Mouse (Mus musculus) intestine, embryonic 15.5 days (tissue): ENCODE data around the gene Trappc2l. TPM values are rescaled to one million over a fixed set of nuclear protein-coding genes. Genes with fewer than 3 reads are reported as not detected.
"Not testable (repeated sequence)": the region's sequence is repeated elsewhere in the genome, so short reads cannot be mapped to it uniquely, and the experiment has no call there.

Experiments used
- ATAC-seq: fragments of 200-750 bp; cut with Nextera tagmentation; 2 replicates; pipeline ENCODE4 v1.8.0; 2017; ENCODE audit warnings: moderate TSS enrichment, moderate library complexity
- H3K27ac ChIP-seq: fragments of 300-500 bp; sonication (generic); 2 replicates; pipeline ENCODE4 v1.5.1; 2015; ENCODE audit warnings: mild to moderate bottlenecking, inconsistent platforms
- H3K27me3 ChIP-seq: fragments of 300-500 bp; sonication (generic); replicated peaks from 2 replicates; pipeline ENCODE4 v1.6.1; 2015; ENCODE audit warnings: inconsistent platforms
- H3K36me3 ChIP-seq: fragments of 300-500 bp; sonication (generic); 2 replicates; pipeline ENCODE4 v1.6.1; 2015; ENCODE audit warnings: inconsistent platforms
- H3K4me1 ChIP-seq: fragments of 300-500 bp; sonication (generic); replicated peaks from 2 replicates; pipeline ENCODE4 v1.6.1; 2015; ENCODE audit warnings: inconsistent platforms
- H3K4me2 ChIP-seq: fragments of 300-500 bp; sonication (generic); replicated peaks from 2 replicates; pipeline ENCODE4 v1.6.1; 2015; ENCODE audit warnings: mild to moderate bottlenecking, inconsistent platforms
- H3K4me3 ChIP-seq: fragments of 300-500 bp; sonication (generic); replicated peaks from 2 replicates; pipeline ENCODE4 v1.5.1; 2015; ENCODE audit warnings: inconsistent platforms
- H3K9ac ChIP-seq: fragments of 300-500 bp; sonication (generic); 2 replicates; pipeline ENCODE4 v1.6.1; 2015; ENCODE audit warnings: inconsistent platforms
- H3K9me3 ChIP-seq: fragments of 300-500 bp; sonication (generic); 2 replicates; pipeline ENCODE4 v1.6.1; 2016; ENCODE audit warnings: inconsistent platforms
- WGBS: fragments of 180-500 bp; shearing (Covaris S2); methylation state at CpG from one replicate; pipeline ENCODE4 v1.1.7; 2015; 5-methylcytosine and 5-hydroxymethylcytosine counted together
- polyA plus RNA-seq: library from polyadenylated mRNA; unstranded; fragments of >200 nt; fragmentation: Nextera tagmentation; extraction: Ambion mirVana; gene quantifications from 2 replicates; pipeline ENCODE4 v1.2.1, GENCODE M21; 2015

The Trappc2l gene
- polyA plus RNA-seq, 1 experiment from 2014 or later: 58.0 TPM

DNA sequence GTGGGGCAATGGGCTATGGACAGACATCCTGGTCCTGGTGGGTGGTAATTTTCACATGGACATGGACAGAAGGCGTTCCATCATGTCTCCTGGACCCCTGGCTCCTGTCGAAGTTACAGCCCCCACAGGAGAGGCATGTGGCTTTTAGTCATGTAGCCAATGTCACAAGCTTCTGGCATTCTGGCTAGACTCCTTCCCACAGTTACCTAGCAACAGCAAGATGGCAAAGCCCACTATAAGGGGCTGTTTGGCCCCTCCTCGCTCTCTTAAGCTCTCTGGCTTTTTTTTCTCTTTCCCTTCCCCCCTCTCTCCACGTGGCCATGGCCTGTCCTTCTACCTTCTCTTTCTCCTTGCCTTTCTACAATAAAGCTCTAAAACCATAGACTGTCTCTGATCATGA is 38.3 kb upstream of the Trappc2l start:
- H3K36me3 ChIP-seq: peaks cover 31% of the 10 kb centered on the region
- H3K4me1 ChIP-seq: peaks cover 42% of the 10 kb centered on the region
- not testable (repeated sequence) for H3K9me3 ChIP-seq, H3K4me3 ChIP-seq, H3K9ac ChIP-seq, ATAC-seq, H3K4me2 ChIP-seq, H3K27me3 ChIP-seq
- H3K27ac ChIP-seq: peak overlapping the region; percentile 24; the same call in 1 of the 2 replicates
- 34% methylated on average over 4 of the region's 4 CpGs for WGBS

DNA sequence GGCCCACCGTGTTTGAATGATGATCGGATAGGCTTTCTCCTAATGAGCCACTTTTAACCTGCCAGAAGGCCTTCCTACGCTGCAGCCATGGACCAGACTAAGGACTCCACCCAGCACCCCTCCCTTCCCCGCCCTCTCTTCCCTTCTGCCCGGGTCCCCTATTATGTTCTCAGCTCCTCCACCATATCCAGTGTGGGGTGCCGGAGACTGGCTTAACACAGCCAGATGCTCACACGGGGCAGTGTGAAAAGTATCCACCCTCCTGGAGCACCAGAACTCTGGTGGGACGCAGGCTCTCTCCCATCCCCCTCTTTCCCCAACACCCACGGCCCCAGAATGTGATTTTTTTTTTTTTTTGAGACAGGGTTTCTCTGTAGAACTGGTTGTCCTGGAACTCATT is 37.9 kb upstream of the Trappc2l start:
- H3K36me3 ChIP-seq: peaks cover 31% of the 10 kb centered on the region
- ATAC-seq: no peak
- H3K4me1 ChIP-seq: peaks cover 42% of the 10 kb centered on the region
- H3K9ac ChIP-seq: no peak overlapping the region
- WGBS: 59% methylated on average over 9 of the region's 9 CpGs
- no peak overlapping the region for H3K4me2 ChIP-seq
- H3K9me3 ChIP-seq: no peaks in the 10 kb centered on the region
- peak overlapping the region; percentile 24 for H3K27ac ChIP-seq
- no peak overlapping the region for H3K4me3 ChIP-seq
- H3K27me3 ChIP-seq: no peaks in the 10 kb centered on the region

DNA sequence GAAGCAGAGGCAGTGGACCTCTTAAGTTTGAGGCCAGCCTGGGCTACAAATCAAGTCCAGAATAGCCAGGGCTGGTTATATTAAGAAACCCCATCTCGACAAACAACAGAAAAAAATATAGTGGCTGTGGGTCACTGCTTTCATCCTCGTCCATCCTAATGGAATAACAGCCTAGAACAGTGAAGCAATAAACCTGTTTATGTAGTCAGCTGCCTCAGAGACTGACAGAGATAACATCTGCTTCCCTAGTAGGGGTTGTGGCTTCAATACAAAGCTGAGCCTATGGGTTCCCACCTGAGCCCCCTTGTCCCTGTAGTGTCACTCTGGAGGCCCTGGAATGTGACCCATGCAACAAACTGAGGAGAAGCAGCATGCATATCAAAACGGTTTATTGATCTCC is 37.2 kb upstream of the Trappc2l start:
- no peak; the same call in 1 of the 2 replicates for ATAC-seq
- Histone ChIP-seq H3K27ac (peak overlapping the region; percentile 85; the same call in 1 of the 2 replicates), H3K36me3 (peaks cover 31% of the 10 kb centered on the region), H3K4me3 (no peak overlapping the region), H3K9me3 (no peaks in the 10 kb centered on the region), H3K9ac (no peak overlapping the region), H3K27me3 (no peaks in the 10 kb centered on the region), H3K4me2 (peak overlapping the region; percentile 81; the same call in 1 of the 2 replicates), H3K4me1 (peaks cover 38% of the 10 kb centered on the region)
- 27% methylated on average over 3 of the region's 3 CpGs for WGBS

- Histone ChIP-seq H3K27me3 (no peaks in the 10 kb centered on the region), H3K4me3 (peak overlapping the region; percentile 77), H3K36me3 (peaks cover 30% of the 10 kb centered on the region), H3K4me1 (peaks cover 37% of the 10 kb centered on the region), H3K4me2 (peak overlapping the region; percentile 81), H3K9me3 (no peaks in the 10 kb centered on the region), H3K27ac (peak overlapping the region; percentile 85), H3K9ac (peak overlapping the region; percentile 83; the same call in 1 of the 2 replicates)
- WGBS: 24% methylated on average over 10 of the region's 10 CpGs
- peak; percentile 68 for ATAC-seq
Measured at GRCm38 (mm10) chr8:122574667-122575251, 36.7 kb upstream of the Trappc2l start.

- H3K9ac ChIP-seq: peak overlapping the region; percentile 83
- peaks cover 37% of the 10 kb centered on the region for H3K4me1 ChIP-seq
- no peak for ATAC-seq
- no peaks in the 10 kb centered on the region for H3K9me3 ChIP-seq
- 50% methylated on average over 8 of the region's 8 CpGs for WGBS
- peak overlapping the region; percentile 81 for H3K4me2 ChIP-seq
- peak overlapping the region; percentile 77 for H3K4me3 ChIP-seq
- H3K27ac ChIP-seq: peak overlapping the region; percentile 85
- peaks cover 24% of the 10 kb centered on the region for H3K36me3 ChIP-seq
- H3K27me3 ChIP-seq: no peaks in the 10 kb centered on the region
Measured at GRCm38 (mm10) chr8:122575286-122575685, 36.2 kb upstream of the Trappc2l start.

- Histone ChIP-seq H3K27ac (peak overlapping the region; percentile 85), H3K9ac (peak overlapping the region; percentile 83), H3K36me3 (peaks cover 17% of the 10 kb centered on the region), H3K27me3 (no peaks in the 10 kb centered on the region), H3K4me3 (peak overlapping the region; percentile 77), H3K4me1 (peaks cover 37% of the 10 kb centered on the region), H3K4me2 (peak overlapping the region; percentile 81), H3K9me3 (no peaks in the 10 kb centered on the region)
- WGBS: 11% methylated on average over 21 of the region's 21 CpGs
- peak; percentile 16 for ATAC-seq
Measured at GRCm38 (mm10) chr8:122575735-122576647, 35.4 kb upstream of the Trappc2l start.

- H3K4me2 ChIP-seq: peak within 1 kb of the TSS; percentile 81
- peak; percentile 90 for ATAC-seq
- peaks cover 37% of the 10 kb centered on the region for H3K4me1 ChIP-seq
- H3K27ac ChIP-seq: peak within 1 kb of the TSS; percentile 85
- H3K9ac ChIP-seq: peak within 1 kb of the TSS; percentile 83
- peak within 1 kb of the TSS; percentile 77 for H3K4me3 ChIP-seq
- H3K36me3 ChIP-seq: peaks cover 11% of the 10 kb centered on the region
- H3K9me3 ChIP-seq: no peaks in the 10 kb centered on the region
- 0% methylated on average over 39 of the region's 39 CpGs for WGBS
- no peaks in the 10 kb centered on the region for H3K27me3 ChIP-seq
Measured at GRCm38 (mm10) chr8:122576648-122577022, 34.8 kb upstream of the Trappc2l start, which contains the start of gene Aprt. Gene Aprt (minus strand): TSS chr8:122576909.

DNA sequence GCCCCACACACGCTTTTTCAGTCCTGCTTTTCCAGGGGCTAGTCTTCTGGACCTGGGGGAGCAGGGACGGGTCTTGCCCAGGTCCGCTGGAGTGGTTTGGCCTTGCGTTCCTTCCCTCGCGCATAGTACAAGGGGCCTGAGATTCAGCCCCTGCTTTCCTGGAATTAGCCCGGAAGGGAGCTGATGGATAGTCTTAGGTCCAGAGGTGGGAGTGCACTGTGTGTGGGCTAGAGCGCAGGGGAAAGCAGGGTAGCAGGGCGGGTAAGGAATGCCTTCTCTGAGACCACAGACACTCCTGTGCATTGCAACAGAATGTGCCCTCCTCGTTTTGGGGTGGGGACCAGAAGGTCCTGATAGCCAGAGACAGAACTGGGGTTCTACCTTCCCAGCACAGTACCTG is 34.3 kb upstream of the Trappc2l start:
- H3K4me2 ChIP-seq: peak overlapping the region; percentile 81
- H3K36me3 ChIP-seq: peaks cover 6% of the 10 kb centered on the region
- peak overlapping the region; percentile 5; the same call in 1 of the 2 replicates for H3K9ac ChIP-seq
- peak overlapping the region; percentile 77 for H3K4me3 ChIP-seq
- H3K27me3 ChIP-seq: no peaks in the 10 kb centered on the region
- H3K4me1 ChIP-seq: peaks cover 37% of the 10 kb centered on the region
- peak overlapping the region; percentile 85 for H3K27ac ChIP-seq
- WGBS: 28% methylated on average over 10 of the region's 10 CpGs
- peak; percentile 8 for ATAC-seq
- no peaks in the 10 kb centered on the region for H3K9me3 ChIP-seq

DNA sequence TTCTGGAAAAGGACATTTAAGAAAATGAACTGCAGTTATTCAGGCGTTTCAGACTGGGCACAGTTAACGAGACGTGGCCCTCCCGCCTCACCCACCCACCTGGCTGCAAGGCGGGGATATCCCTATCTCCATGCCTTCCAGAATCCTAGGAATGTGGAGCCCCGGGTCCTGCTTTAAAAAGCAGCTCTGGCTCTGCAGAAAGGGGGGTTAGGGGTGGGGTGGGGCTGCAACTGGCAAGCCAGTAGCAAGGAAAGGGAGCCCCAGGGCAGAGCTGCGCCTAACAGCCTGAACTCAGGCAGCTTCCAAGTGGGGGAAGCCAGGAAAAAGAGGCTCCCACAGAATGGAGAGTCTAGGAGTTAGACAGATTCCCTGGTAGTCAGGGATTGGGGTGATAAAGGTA is 32.2 kb upstream of the Trappc2l start:
- Histone ChIP-seq H3K4me1 (peaks cover 34% of the 10 kb centered on the region), H3K4me3 (no peak overlapping the region), H3K4me2 (no peak overlapping the region), H3K27me3 (no peaks in the 10 kb centered on the region), H3K27ac (no peak overlapping the region), H3K9ac (no peak overlapping the region), H3K36me3 (no peaks in the 10 kb centered on the region), H3K9me3 (no peaks in the 10 kb centered on the region)
- WGBS: 31% methylated on average over 7 of the region's 7 CpGs
- ATAC-seq: no peak

DNA sequence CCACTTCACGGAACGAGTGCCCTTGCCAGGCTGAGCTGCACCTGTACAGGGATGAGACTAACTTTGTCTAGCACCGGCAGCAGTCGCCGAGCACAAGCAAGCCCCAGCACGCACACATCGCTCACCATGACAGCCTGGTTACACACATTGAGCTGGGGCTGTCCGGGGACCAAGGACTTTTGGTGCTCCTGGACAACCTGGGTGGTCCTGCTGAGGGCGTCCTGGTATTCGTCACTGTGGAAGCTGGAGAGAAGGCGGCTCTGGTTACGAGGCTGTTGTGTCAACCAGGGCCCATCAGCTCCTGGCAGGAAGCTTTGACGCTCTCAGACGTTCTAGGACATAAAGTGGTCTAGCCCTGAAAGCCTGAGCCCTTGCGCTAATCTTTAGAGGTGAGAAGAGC is 30.5 kb upstream of the Trappc2l start:
- H3K27me3 ChIP-seq: no peaks in the 10 kb centered on the region
- no peak for ATAC-seq
- H3K9me3 ChIP-seq: no peaks in the 10 kb centered on the region
- H3K4me3 ChIP-seq: no peak overlapping the region
- H3K9ac ChIP-seq: no peak overlapping the region
- H3K27ac ChIP-seq: no peak overlapping the region
- no peaks in the 10 kb centered on the region for H3K36me3 ChIP-seq
- no peak overlapping the region for H3K4me2 ChIP-seq
- H3K4me1 ChIP-seq: peaks cover 36% of the 10 kb centered on the region
- 40% methylated on average over 15 of the region's 15 CpGs for WGBS

DNA sequence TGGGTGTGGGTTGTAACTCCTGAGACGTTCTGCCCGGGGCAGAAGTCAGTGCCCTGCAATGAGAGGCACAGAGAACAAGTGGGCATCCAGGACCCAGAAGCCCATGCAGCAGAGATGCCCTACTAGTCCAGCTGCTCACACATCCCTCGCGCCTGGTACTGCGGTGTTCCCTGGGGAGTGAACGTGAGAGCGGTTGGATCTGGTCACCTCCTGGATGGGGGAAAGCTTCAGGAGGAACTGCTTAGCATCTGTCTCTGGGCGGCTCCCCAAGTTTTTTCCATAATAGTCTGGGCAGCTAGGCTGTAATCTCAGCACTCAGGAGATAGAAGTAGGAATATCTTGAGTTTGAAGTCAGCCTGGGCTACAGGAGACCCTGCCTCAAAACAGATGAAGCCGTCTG is 26.5 kb upstream of the Trappc2l start:
- H3K4me1 ChIP-seq: peaks cover 34% of the 10 kb centered on the region
- H3K9ac ChIP-seq: no peak overlapping the region
- H3K27ac ChIP-seq: peak overlapping the region; percentile 91
- 0 out of 2 replicates have a peak, but pooled peaks have one; percentile 2 for ATAC-seq
- H3K36me3 ChIP-seq: no peaks in the 10 kb centered on the region
- no peaks in the 10 kb centered on the region for H3K27me3 ChIP-seq
- WGBS: 80% methylated on average over 9 of the region's 9 CpGs
- H3K9me3 ChIP-seq: no peaks in the 10 kb centered on the region
- H3K4me3 ChIP-seq: no peak overlapping the region
- peak overlapping the region; percentile 41; the same call in 1 of the 2 replicates for H3K4me2 ChIP-seq

GRCm38 (mm10) chr8:122585411-122585891 is 26.0 kb upstream of the Trappc2l start:
- H3K27me3 ChIP-seq: no peaks in the 10 kb centered on the region
- peaks cover 34% of the 10 kb centered on the region for H3K4me1 ChIP-seq
- H3K27ac ChIP-seq: peak overlapping the region; percentile 91
- no peak overlapping the region for H3K4me3 ChIP-seq
- no peaks in the 10 kb centered on the region for H3K36me3 ChIP-seq
- no peaks in the 10 kb centered on the region for H3K9me3 ChIP-seq
- peak overlapping the region; percentile 41; the same call in 1 of the 2 replicates for H3K4me2 ChIP-seq
- no peak overlapping the region for H3K9ac ChIP-seq
- 27% methylated on average over 14 of the region's 14 CpGs for WGBS
- ATAC-seq: peak; percentile 79
